Mouse (Mus musculus) liver, embryonic 15.5 days (tissue): ENCODE results near the gene Taok1. TPM values are rescaled to one million over a fixed set of nuclear protein-coding genes. Genes with fewer than 3 reads are reported as not detected.

Experiments used
- ATAC-seq: fragments of 200-750 bp; cut with Nextera tagmentation; 2 replicates; pipeline ENCODE4 v1.8.0; 2017; ENCODE audit warnings: moderate number of reproducible peaks, mild to moderate bottlenecking, moderate library complexity; ENCODE audit not compliant: insufficient read depth
- H3K27ac ChIP-seq: fragments of 300-500 bp; sonication (generic); replicated peaks from 2 replicates; pipeline ENCODE4 v1.5.1; 2015; ENCODE audit warnings: mild to moderate bottlenecking, inconsistent platforms
- H3K27me3 ChIP-seq: fragments of 300-500 bp; sonication (generic); 2 replicates; pipeline ENCODE4 v1.6.1; 2015; ENCODE audit warnings: mild to moderate bottlenecking, inconsistent platforms
- H3K36me3 ChIP-seq: fragments of 300-500 bp; sonication (generic); replicated peaks from 2 replicates; pipeline ENCODE4 v1.6.1; 2015; ENCODE audit warnings: moderate library complexity, mild to moderate bottlenecking, inconsistent platforms
- H3K4me1 ChIP-seq: fragments of 300-500 bp; sonication (generic); replicated peaks from 2 replicates; pipeline ENCODE4 v1.6.1; 2015; ENCODE audit warnings: inconsistent platforms
- H3K4me2 ChIP-seq: fragments of 300-500 bp; sonication (generic); 2 replicates; pipeline ENCODE4 v1.6.1; 2015; ENCODE audit warnings: moderate library complexity, mild to moderate bottlenecking, inconsistent platforms
- H3K4me3 ChIP-seq: fragments of 300-500 bp; sonication (generic); replicated peaks from 2 replicates; pipeline ENCODE4 v1.5.1; 2015; ENCODE audit warnings: mild to moderate bottlenecking, inconsistent platforms
- H3K9ac ChIP-seq: fragments of 300-500 bp; sonication (generic); 2 replicates; pipeline ENCODE4 v1.6.1; 2015; ENCODE audit warnings: moderate library complexity, mild to moderate bottlenecking, inconsistent platforms
- H3K9me3 ChIP-seq: fragments of 300-500 bp; sonication (generic); replicated peaks from 2 replicates; pipeline ENCODE4 v1.6.1; 2016; ENCODE audit warnings: inconsistent platforms
- WGBS: fragments of 180-500 bp; shearing (Covaris S2); methylation state at CpG from one replicate; pipeline ENCODE4 v1.1.7; 2015; ENCODE audit warnings: mixed read lengths; ENCODE audit not compliant: insufficient replicate concordance; 5-methylcytosine and 5-hydroxymethylcytosine counted together
- polyA plus RNA-seq: library from polyadenylated mRNA; unstranded; fragments of >200 nt; fragmentation: Nextera tagmentation; extraction: Ambion mirVana; gene quantifications from 2 replicates; pipeline ENCODE4 v1.2.1, GENCODE M21; 2015

Gene Taok1
- polyA plus RNA-seq, 1 experiment from 2014 or later: 3.6 TPM

DNA sequence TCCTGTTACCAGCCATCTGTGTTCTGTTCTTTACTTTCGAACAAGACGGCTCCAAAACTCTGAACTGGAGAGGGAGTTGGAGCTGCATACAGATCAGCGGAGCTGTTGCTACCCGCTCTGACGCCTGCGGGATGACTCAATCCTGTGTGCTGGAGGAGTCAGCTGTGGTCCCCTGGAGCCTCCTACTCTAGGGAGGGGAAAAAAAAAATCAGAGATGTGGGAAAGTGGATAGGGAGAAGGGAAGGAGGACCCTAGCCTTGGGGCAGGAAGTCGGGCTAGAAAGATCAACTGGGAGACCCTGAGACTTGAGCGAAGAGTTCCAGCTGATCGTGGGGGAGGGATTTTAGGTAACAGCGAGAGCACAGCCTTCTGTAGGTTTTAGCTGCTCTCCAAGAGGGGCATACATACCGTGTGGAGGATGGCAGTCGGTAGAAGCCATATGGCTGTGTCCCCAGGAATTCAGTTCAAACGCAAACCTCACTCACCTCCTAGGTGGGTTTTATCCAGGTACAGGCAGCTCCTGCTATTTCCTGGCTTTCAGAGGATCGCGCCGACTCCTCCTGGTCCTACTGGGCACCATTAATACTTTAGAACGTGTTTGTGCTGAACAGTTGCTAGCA lies 16.9 kb upstream of the Taok1 start:
- WGBS: 2% methylated on average over 17 of the region's 17 CpGs
- Histone ChIP-seq H3K4me2 (peak overlapping the region; percentile 61), H3K9ac (peak overlapping the region; percentile 29; the same call in 1 of the 2 replicates), H3K4me3 (peak overlapping the region; percentile 34), H3K36me3 (no peaks in the 10 kb centered on the region), H3K27me3 (peaks cover 24% of the 10 kb centered on the region), H3K27ac (no peak overlapping the region), H3K9me3 (no peaks in the 10 kb centered on the region), H3K4me1 (peaks cover 44% of the 10 kb centered on the region)
- no peak for ATAC-seq

GRCm38 (mm10) chr11:77624002-77624401 lies 16.4 kb upstream of the Taok1 start:
- no peak for ATAC-seq
- H3K4me3 ChIP-seq: peak overlapping the region; percentile 34; the same call in 1 of the 2 replicates
- H3K27ac ChIP-seq: no peak overlapping the region
- H3K27me3 ChIP-seq: peaks cover 27% of the 10 kb centered on the region
- peak overlapping the region; percentile 61 for H3K4me2 ChIP-seq
- no peak overlapping the region for H3K9ac ChIP-seq
- H3K9me3 ChIP-seq: no peaks in the 10 kb centered on the region
- whole genome bisulfite sequencing: 32% methylated on average over 5 of the region's 5 CpGs
- H3K4me1 ChIP-seq: peaks cover 39% of the 10 kb centered on the region
- H3K36me3 ChIP-seq: no peaks in the 10 kb centered on the region

- Histone ChIP-seq H3K27ac (no peak overlapping the region), H3K4me2 (no peak overlapping the region), H3K4me3 (no peak overlapping the region), H3K4me1 (peaks cover 29% of the 10 kb centered on the region), H3K36me3 (no peaks in the 10 kb centered on the region), H3K27me3 (peaks cover 31% of the 10 kb centered on the region), H3K9me3 (no peaks in the 10 kb centered on the region), H3K9ac (no peak overlapping the region)
- ATAC-seq: no peak
- 50% methylated on average over 5 of the region's 5 CpGs for WGBS
These were observed 14.4 kb upstream of the Taok1 start for GRCm38 (mm10) chr11:77621902-77622535.

DNA sequence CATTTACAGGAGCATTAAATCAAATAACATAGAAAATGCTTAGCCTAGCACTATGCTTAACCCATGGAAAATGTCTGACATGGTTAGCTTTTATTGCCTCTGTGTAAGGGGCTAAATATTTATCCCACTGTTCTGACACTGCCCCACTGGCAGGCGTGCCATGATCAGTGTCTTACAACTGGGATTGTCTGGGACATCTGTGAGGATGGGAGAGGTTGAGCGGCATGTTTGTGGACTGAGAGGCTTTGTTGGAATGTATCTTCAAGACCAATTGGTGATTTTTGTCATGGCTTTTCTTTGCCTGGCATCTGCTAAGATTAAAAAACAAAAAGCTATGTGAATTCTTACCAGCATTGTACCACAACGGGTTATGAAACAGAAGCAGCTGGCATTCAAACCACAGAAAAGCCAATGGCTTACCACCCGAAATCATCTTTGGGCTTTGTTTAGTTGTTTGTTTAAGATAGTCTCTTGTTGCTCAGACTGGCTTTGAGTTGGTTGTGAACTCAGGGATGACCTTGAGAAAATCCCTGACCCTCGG lies 7.5 kb upstream of the Taok1 start:
- H3K27ac ChIP-seq: no peak overlapping the region
- H3K4me3 ChIP-seq: no peak overlapping the region
- no peak overlapping the region for H3K9ac ChIP-seq
- no peaks in the 10 kb centered on the region for H3K4me1 ChIP-seq
- 54% methylated on average over 5 of the region's 5 CpGs for WGBS
- no peak for ATAC-seq
- H3K27me3 ChIP-seq: peaks cover 32% of the 10 kb centered on the region
- no peaks in the 10 kb centered on the region for H3K36me3 ChIP-seq
- no peak overlapping the region for H3K4me2 ChIP-seq
- no peaks in the 10 kb centered on the region for H3K9me3 ChIP-seq

DNA sequence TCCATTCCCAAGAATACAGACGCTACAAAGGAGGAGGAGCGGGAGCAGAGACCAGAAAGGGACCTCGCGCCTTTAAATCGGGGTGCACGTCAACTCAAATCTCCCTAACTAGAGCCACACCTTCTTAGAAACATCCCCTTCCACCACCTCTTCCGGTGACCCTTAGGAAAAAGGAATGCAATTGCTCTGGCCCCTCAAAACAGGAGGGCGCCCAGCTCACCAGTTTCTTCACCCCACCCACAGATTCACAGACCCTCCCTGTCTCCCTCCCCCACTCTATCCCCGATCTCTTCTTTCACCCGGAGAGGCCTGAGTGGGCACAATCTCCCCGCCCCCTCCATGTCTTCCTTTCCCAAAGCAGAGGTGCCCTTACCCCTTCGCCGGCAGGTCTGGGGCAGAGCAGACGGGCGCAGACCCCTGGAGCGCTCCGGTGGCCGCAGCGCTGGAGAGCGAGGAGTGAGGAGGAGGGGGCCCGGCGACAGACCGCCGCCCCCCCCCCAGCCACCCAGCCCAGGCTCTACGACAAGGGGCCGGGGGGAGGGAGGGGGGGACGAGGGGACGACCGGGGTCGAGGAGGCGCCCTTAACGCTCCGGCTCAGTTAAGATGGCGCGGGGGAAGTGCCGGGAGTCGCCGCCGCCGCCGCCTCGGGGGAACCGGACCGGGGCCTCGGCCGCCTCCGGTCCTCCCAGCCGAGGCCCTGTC lies 629 bp downstream of the Taok1 start:
- ATAC-seq: peak; percentile 49
- WGBS: under 1% methylated on average over 39 of the region's 48 CpGs
- Histone ChIP-seq H3K9me3 (no peaks in the 10 kb centered on the region), H3K27me3 (no peaks in the 10 kb centered on the region), H3K4me3 (peak overlapping the region; percentile 88), H3K4me2 (peak overlapping the region; percentile 92), H3K9ac (peak overlapping the region; percentile 97), H3K27ac (peak overlapping the region; percentile 93), H3K36me3 (peaks cover 10% of the 10 kb centered on the region), H3K4me1 (peaks cover 33% of the 10 kb centered on the region)

DNA sequence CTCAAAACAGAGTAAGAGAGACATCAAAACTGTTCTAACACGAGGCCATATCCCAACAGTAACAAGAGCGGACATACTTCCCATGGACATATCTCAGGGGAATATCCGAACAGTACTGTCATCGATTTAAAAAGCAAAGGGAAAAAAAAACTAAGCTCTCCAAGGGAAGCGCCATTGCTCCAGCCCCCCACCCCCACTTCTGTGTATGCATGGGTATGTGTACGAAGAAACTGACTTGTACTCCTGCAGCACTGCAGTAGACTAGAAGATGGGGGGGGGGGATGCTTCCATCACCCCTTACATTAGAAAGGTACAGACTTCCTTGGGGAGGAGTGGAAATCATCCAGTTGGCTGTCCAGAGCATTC lies 1.2 kb downstream of the Taok1 start:
- Histone ChIP-seq H3K27me3 (no peaks in the 10 kb centered on the region), H3K27ac (peak overlapping the region; percentile 93), H3K9me3 (no peaks in the 10 kb centered on the region), H3K36me3 (peaks cover 10% of the 10 kb centered on the region), H3K4me1 (peaks cover 33% of the 10 kb centered on the region), H3K4me3 (peak overlapping the region; percentile 88), H3K9ac (peak overlapping the region; percentile 97), H3K4me2 (peak overlapping the region; percentile 92)
- 9% methylated on average over 6 of the region's 6 CpGs for WGBS
- ATAC-seq: no peak

DNA sequence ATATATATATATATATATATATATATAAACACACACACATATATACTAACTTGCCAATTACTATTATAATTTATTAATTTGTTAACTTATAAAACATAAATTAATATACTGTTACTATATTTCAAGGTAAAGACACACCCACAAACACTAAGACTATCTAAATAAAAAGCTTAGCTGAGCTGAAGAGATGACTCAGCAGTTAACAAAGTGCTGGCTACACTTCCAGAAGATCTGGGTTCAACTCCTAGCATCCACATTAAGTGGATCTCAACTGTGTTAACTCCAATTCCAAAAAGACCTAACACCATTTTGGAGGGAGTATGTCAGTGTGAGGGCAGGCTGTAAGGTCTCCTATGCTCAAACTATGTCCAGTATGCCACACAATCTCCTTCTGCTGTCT lies 10.3 kb downstream of the Taok1 start:
- Histone ChIP-seq H3K36me3 (peaks cover 17% of the 10 kb centered on the region), H3K27ac (peak overlapping the region; percentile 19; the same call in 1 of the 2 replicates), H3K9me3 (no peaks in the 10 kb centered on the region), H3K4me2 (no peak overlapping the region), H3K4me3 (no peak overlapping the region), H3K9ac (no peak overlapping the region), H3K4me1 (peaks cover 11% of the 10 kb centered on the region), H3K27me3 (no peaks in the 10 kb centered on the region)
- 0 out of 2 replicates have a peak, but pooled peaks have one; percentile 52 for ATAC-seq

DNA sequence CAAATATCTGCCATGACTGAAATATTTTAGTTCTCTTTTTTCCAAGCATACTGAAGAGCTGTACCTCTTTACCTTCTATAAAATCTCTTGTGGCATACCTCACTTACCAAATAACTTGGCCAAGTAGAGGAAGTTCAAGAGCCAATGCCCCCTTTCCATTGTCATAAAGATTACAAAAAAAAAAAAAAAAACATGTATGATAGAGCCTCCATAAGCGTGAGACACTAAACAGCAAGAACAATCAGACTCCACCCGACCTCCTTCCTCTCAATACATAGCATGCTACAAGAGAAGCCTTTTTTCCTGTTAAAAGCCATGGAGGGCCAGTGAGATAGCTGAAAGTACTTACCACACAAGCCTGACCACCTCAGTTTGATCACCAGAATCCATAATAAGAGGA lies 16.2 kb downstream of the Taok1 start:
- H3K9me3 ChIP-seq: no peaks in the 10 kb centered on the region
- no peak overlapping the region for H3K4me2 ChIP-seq
- 41% methylated on average over 2 of the region's 2 CpGs for WGBS
- H3K4me3 ChIP-seq: no peak overlapping the region
- peaks cover 10% of the 10 kb centered on the region; the same call in 1 of the 2 replicates for H3K4me1 ChIP-seq
- no peak for ATAC-seq
- H3K36me3 ChIP-seq: peaks cover 16% of the 10 kb centered on the region; the same call in 1 of the 2 replicates
- H3K27ac ChIP-seq: no peak overlapping the region
- H3K27me3 ChIP-seq: no peaks in the 10 kb centered on the region
- no peak overlapping the region for H3K9ac ChIP-seq

GRCm38 (mm10) chr11:77590801-77591200 lies 16.8 kb downstream of the Taok1 start:
- Histone ChIP-seq H3K27me3 (no peaks in the 10 kb centered on the region), H3K4me1 (peaks cover 10% of the 10 kb centered on the region; the same call in 1 of the 2 replicates), H3K36me3 (0 out of 2 replicates have a peak, but pooled peaks cover 16% of the 10 kb centered on the region), H3K4me3 (no peak overlapping the region), H3K9ac (no peak overlapping the region), H3K27ac (no peak overlapping the region), H3K9me3 (no peaks in the 10 kb centered on the region), H3K4me2 (no peak overlapping the region)
- ATAC-seq: no peak
- WGBS: 93% methylated on average over 2 of the region's 2 CpGs

GRCm38 (mm10) chr11:77585201-77585600 lies 22.4 kb downstream of the Taok1 start:
- 83% methylated on average over 3 of the region's 3 CpGs for WGBS
- peaks cover 45% of the 10 kb centered on the region for H3K36me3 ChIP-seq
- H3K9me3 ChIP-seq: no peaks in the 10 kb centered on the region
- no peak overlapping the region for H3K4me2 ChIP-seq
- no peak overlapping the region for H3K27ac ChIP-seq
- H3K9ac ChIP-seq: no peak overlapping the region
- no peak for ATAC-seq
- peaks cover 10% of the 10 kb centered on the region; the same call in 1 of the 2 replicates for H3K4me1 ChIP-seq
- H3K27me3 ChIP-seq: no peaks in the 10 kb centered on the region
- no peak overlapping the region for H3K4me3 ChIP-seq

GRCm38 (mm10) chr11:77545261-77545660 lies 62.4 kb downstream of the Taok1 start:
- H3K9me3 ChIP-seq: no peaks in the 10 kb centered on the region
- H3K27me3 ChIP-seq: no peaks in the 10 kb centered on the region
- no peaks in the 10 kb centered on the region for H3K4me1 ChIP-seq
- no peak for ATAC-seq
- 85% methylated on average over 7 of the region's 7 CpGs for WGBS
- H3K9ac ChIP-seq: no peak overlapping the region
- no peak overlapping the region for H3K4me3 ChIP-seq
- no peak overlapping the region for H3K4me2 ChIP-seq
- H3K36me3 ChIP-seq: peaks cover 82% of the 10 kb centered on the region
- no peak overlapping the region for H3K27ac ChIP-seq
